Mouse (Mus musculus) urinary bladder, postnatal 25 days (tissue): Measurements from ENCODE around the gene Gm28269.

Source experiments
- DNase-seq: peaks from one replicate; pipeline ENCODE4 v3.0.0; 2022; ENCODE audit warnings: low spot score

Gene Gm28269

DNA sequence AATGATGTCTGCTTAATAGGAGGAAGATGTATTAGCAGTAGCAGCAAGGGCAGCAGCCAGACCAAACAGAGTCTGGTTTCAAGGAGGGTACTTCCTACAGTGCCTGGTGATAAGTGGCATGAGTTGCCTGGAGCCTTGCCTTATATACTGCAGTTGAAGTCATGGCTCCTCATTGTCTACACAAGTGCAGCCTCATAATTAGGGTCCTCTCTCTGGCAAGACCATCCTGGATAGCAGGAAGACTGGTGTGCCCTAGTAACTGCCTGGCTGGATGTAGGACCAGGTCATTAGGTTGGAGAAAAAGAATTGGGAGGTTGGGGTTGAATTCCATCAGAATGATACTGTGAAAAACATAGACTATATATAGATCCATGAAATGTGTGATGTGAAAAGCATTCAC is at the start of gene Gm28269:
TSS of gene Gm28269 (minus strand) at position 101 of the 400 bp plus-strand sequence.
- DNase-seq: no peak

DNA sequence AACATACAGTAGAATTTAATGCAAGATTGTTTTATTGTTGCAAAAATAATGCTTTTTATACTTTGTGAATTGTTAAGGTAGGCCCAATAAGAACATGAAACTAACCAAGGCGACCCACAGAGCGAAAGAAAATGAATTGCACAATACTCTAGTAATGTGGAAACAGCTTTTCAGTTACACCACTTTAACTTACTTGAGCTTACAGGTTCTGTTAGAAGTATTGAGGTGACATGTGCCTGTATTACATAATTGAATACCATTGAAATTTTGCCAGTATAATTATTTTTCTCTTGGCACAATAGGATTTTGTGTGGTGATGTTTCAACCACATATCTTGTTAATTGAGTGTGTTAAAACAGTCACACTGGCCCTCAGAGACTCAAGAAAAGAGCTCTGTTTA is 28.0 kb downstream of the Gm28269 start:
- no peak for DNase-seq

- DNase-seq: no peak
Measured at GRCm38 (mm10) chrX:21715293-21715692, 29.6 kb downstream of the Gm28269 start.

- DNase-seq: peak; percentile 2
Measured at GRCm38 (mm10) chrX:21714829-21715228, 30.1 kb downstream of the Gm28269 start, which contains the start of gene Slc6a14. TSS of gene Slc6a14 (plus strand) at chrX:21714896.

DNA sequence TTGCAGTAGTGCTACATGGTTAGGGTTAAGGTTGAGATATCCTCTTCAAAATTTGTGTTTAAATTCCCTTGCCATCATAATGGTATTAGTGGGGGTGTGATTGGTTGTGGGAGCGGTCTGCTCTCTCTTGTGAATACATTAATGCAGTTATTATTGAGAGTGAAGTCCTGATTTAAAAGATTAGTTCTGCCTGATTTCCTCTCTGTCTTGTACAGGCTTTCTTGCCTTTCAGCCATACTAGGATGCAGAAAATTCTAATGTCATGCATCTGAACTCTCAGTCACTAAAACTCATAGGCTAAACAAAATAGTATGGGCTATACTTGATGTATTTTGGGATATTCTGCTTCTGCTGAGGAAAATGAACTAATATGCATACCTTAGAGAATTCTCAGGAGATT is 40.4 kb downstream of the Gm28269 start:
- no peak for DNase-seq

- DNase-seq: no peak
Measured at GRCm38 (mm10) chrX:21701646-21702045, 43.3 kb downstream of the Gm28269 start.

DNA sequence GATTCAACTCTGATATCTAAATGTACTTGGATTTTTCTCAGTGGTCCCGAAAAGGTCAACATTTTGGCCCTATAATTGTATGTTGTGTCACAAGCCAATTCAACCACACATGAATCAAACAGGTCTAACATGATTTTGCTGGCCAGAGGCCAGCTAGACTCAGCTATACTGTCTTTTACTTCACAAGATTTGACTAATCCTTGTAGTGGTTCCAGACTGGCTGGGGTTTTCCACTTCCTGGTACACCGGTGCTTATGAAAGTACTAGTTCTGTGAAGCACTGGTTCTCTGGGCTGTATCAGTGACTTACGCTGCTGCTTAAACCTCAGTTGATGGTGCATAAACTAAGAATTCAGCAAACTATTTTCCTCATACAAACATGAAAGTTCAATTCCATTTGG is 49.2 kb downstream of the Gm28269 start:
- peak; percentile 4 for DNase-seq

GRCm38 (mm10) chrX:21695220-21695619 is 49.7 kb downstream of the Gm28269 start:
- DNase-seq: no peak
